Mouse (Mus musculus): ENCODE measurements around the gene Afmid.

GRCm38 (mm10) chr11:117871376-117871775, 45.7 kb downstream of the Afmid start:
- no peak for TF ChIP-seq CTCF (conservative IDR thresholded peaks at IDR 0.05 in 1 of 2, IDR thresholded peaks at IDR 0.05 in 1 of 2; ENCODE audit: low read depth in 2 of 2, low read length in 2 of 2)
- no peak for TF ChIP-seq POLR2A (IDR thresholded peaks at IDR 0.05; ENCODE audit: low read depth, low read length)
